Mouse (Mus musculus) G1E (cell line): Measurements from ENCODE around the gene Scaf1. TPM values are rescaled to one million over a fixed set of nuclear protein-coding genes. Genes with fewer than 3 reads are reported as not detected.
A peak's percentile ranks its signal among the peaks of the same experiment; 100 is the strongest.
"Not testable (repeated sequence)": the region's sequence is repeated elsewhere in the genome, so short reads cannot be mapped to it uniquely, and the experiment has no call there.

Source experiments
- ATAC-seq: 2 replicates; pipeline ENCODE4 v1.8.0; 2016; ENCODE audit warnings: mild to moderate bottlenecking; ENCODE audit not compliant: insufficient number of reproducible peaks, poor library complexity, low FRiP score, severe bottlenecking; ENCODE audit errors: extremely low read depth
- DNase-seq: peaks from one replicate; pipeline ENCODE4 v3.0.0; 2012; ENCODE audit warnings: low spot score
- H3K27me3 ChIP-seq: 2 replicates; pipeline ENCODE4 v1.6.1; 2012; ENCODE audit warnings: mild to moderate bottlenecking, low read length, inconsistent platforms; ENCODE audit not compliant: insufficient read depth
- H3K36me3 ChIP-seq: replicated peaks from 2 replicates; pipeline ENCODE3; 2012; ENCODE audit warnings: mild to moderate bottlenecking, inconsistent platforms
- H3K4me1 ChIP-seq: 2 replicates; pipeline ENCODE4 v1.6.1; 2012; ENCODE audit warnings: low read depth, low read length, inconsistent platforms, mixed read lengths; ENCODE audit not compliant: insufficient read depth
- H3K4me3 ChIP-seq: 2 replicates; pipeline ENCODE4 v1.5.1; 2012; ENCODE audit warnings: low read depth, mild to moderate bottlenecking, inconsistent platforms, low read length, moderate library complexity, mixed read lengths
- H3K9me3 ChIP-seq: replicated peaks from 2 replicates; pipeline ENCODE4 v1.6.1; 2012; ENCODE audit warnings: inconsistent platforms
- CTCF ChIP-seq: IDR thresholded peaks from 2 replicates; pipeline ENCODE4 v1.5.1; 2012; ENCODE audit warnings: low read depth, low read length, inconsistent platforms, mixed read lengths
- GATA1 ChIP-seq: IDR thresholded peaks from 2 replicates; pipeline ENCODE4 v1.6.1; 2012; ENCODE audit warnings: borderline replicate concordance, low read length, inconsistent platforms, mixed read lengths
- GATA2 ChIP-seq: IDR thresholded peaks from 2 replicates; pipeline ENCODE4 v1.6.1; 2012; ENCODE audit warnings: low read depth, low read length, inconsistent platforms, borderline replicate concordance
- POLR2AphosphoS5 ChIP-seq: IDR thresholded peaks from 2 replicates; pipeline ENCODE4 v1.6.1; 2012; ENCODE audit warnings: low read depth, low read length, inconsistent platforms; ENCODE audit not compliant: insufficient replicate concordance
- TAL1 ChIP-seq: conservative IDR thresholded peaks from 2 replicates; pipeline ENCODE4 v1.6.1; 2012; ENCODE audit warnings: low read depth, low read length, inconsistent platforms, mixed read lengths
- polyA plus RNA-seq: library from polyadenylated mRNA; stranded (reverse); fragments of >175 nt; gene quantifications from 2 replicates; pipeline ENCODE4 v1.2.3, GENCODE M21; 2012
- total RNA-seq, 2 experiments: library from RNA; stranded (forward) in 1 of 2; stranded (reverse) in 1 of 2; fragments of 200-1000 nt in 1 of 2; fragments of >200 nt in 1 of 2; fragmentation: Nextera tagmentation in 1 of 2; gene quantifications; 2 replicates each; pipeline ENCODE4 v1.2.3; 2014 to 2017

Gene Scaf1
- total and polyA plus RNA-seq, 3 experiments: 13.5 to 203 (median 111) TPM

GRCm38 (mm10) chr7:45025601-45026220 lies 9.5 kb upstream of the Scaf1 start:
- no peak for TF ChIP-seq GATA2
- peaks cover 59% of the 10 kb centered on the region for H3K36me3 ChIP-seq
- DNase-seq (no peak), ATAC-seq (no peak)
- no peaks in the 10 kb centered on the region for H3K9me3 ChIP-seq
- no peak overlapping the region for H3K4me3 ChIP-seq
- peaks cover 5% of the 10 kb centered on the region; the same call in 1 of the 2 replicates for H3K27me3 ChIP-seq
- peaks cover 15% of the 10 kb centered on the region; the same call in 1 of the 2 replicates for H3K4me1 ChIP-seq

DNA sequence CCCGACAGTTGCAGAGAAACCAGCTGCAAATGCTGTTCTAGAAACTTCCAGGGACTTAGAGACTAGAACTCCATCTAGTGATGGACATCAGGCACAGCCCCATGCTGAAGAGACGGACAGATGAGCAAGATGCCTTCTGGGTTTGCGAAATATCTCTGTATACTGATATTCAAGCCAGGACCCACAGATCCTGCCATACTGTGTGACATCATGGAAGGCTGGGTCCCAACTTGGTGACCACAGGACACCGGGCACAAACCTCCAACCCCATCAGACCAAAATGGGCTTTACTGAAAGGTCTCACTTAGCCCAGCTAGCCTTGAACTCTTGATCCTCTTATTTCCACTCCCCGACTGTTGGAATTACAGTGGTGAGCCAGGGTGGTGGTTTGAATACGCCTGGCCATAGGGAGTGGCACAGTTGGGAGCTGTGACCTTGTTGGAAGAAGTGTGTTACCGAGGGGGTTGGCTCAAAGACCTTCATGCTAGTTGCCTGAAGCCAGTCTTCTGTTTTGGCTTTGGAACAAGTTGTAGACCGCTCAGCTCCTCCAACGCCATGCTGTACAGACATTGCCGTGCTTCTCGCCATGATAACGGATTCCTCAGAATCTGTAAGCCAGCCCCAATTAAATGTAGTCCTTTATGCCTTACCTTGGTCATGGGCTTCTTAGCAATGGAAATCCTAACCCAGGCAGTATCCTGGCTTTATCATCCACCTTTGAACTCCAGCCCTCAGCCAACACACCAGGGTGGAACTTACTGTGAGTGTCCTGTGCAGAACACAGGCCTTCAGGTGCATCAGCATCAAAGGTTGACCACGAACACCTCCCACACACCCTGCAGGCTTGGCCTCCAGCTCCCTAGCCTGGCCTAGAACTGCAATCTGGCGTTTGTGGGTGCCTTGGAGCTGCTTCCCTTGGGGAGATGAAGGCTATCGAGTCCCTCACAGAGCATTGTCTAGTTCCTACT lies 8.4 kb upstream of the Scaf1 start:
- TF ChIP-seq GATA2 (no peak), POLR2AphosphoS5 (peak; percentile 74; the same call in 1 of the 2 replicates), GATA1 (no peak)
- ATAC-seq: no peak

DNA sequence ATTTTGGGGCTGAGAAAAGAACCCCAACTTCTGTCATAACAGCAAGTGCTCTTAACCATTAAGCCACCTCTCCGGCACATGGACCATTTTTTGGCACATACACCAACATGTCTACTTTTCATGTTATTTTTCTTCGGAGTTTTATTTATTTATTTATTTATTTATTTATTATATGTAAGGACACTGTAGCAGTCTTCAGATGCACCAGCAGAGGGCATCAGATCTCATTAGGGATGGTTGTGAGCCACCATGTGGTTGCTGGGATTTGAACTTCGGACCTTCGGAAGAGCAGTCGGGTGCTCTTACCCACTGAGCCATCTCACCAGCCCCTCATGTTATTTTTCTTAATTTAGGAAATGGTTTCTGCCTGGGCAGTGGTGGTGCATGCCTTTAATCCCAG lies 7.5 kb upstream of the Scaf1 start:
- Histone ChIP-seq H3K36me3 (peaks cover 39% of the 10 kb centered on the region), H3K27me3 (peaks cover 24% of the 10 kb centered on the region), H3K4me1 (peaks cover 27% of the 10 kb centered on the region)
- not testable (repeated sequence) for H3K9me3 ChIP-seq, DNase-seq, H3K4me3 ChIP-seq, ATAC-seq

More for the DNA sequence above, 8.4 kb upstream of the Scaf1 start:
- peaks cover 48% of the 10 kb centered on the region for H3K36me3 ChIP-seq
- H3K9me3 ChIP-seq: no peaks in the 10 kb centered on the region
- peaks cover 16% of the 10 kb centered on the region for H3K27me3 ChIP-seq
- DNase-seq: no peak
- peaks cover 19% of the 10 kb centered on the region; the same call in 1 of the 2 replicates for H3K4me1 ChIP-seq
- H3K4me3 ChIP-seq: no peak overlapping the region

GRCm38 (mm10) chr7:45020225-45020624 lies 4.1 kb upstream of the Scaf1 start:
- no peak for TF ChIP-seq TAL1
- no peak for TF ChIP-seq GATA2
- TF ChIP-seq CTCF: no peak
- no peak for TF ChIP-seq POLR2AphosphoS5
- TF ChIP-seq GATA1: no peak
- Histone ChIP-seq H3K9me3 (no peaks in the 10 kb centered on the region), H3K27me3 (peaks cover 24% of the 10 kb centered on the region), H3K4me1 (peaks cover 35% of the 10 kb centered on the region), H3K4me3 (no peak overlapping the region), H3K36me3 (peaks cover 8% of the 10 kb centered on the region)
- ATAC-seq (no peak), DNase-seq (no peak)

DNA sequence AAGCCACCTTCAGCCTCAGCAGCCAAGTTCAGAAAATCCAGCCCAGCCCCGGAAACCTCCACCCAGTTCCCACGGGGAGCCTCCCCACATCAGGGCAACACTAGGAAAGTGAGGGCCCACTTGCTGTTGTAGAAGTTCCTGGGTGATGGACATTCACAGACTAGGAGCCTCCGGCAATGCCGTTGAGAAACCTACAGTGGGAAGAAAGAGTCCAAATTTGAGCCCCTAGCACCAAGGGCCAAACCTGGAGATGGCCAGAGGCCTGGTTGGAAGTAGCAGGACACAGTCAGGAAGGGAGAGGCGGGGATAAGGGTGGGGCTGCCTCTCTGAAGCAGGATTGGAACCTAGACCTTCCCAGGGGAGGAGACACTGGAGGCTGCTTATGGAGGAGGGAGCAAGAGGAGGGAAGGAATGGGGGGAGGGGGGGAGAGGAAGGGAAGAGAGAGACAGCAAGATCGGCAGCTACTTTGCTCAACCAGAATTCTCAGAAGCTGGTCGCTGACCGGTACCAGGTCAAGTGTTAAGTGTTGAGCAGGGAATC lies 2.9 kb upstream of the Scaf1 start:
- ATAC-seq: no peak
- DNase-seq: no peak
- TF ChIP-seq CTCF: no peak
- no peak for TF ChIP-seq POLR2AphosphoS5
- no peak overlapping the region for H3K4me3 ChIP-seq
- peaks cover 24% of the 10 kb centered on the region for H3K27me3 ChIP-seq
- H3K4me1 ChIP-seq: peaks cover 40% of the 10 kb centered on the region
- peaks cover 8% of the 10 kb centered on the region for H3K36me3 ChIP-seq
- no peaks in the 10 kb centered on the region for H3K9me3 ChIP-seq

- DNase-seq (peak; percentile 91), ATAC-seq (peak; percentile 88)
- Histone ChIP-seq H3K4me3 (peak within 1 kb of the TSS; percentile 92), H3K36me3 (peaks cover 25% of the 10 kb centered on the region), H3K27me3 (peaks cover 24% of the 10 kb centered on the region), H3K9me3 (no peaks in the 10 kb centered on the region), H3K4me1 (peaks cover 56% of the 10 kb centered on the region)
- TF ChIP-seq TAL1 (no peak), GATA1 (no peak)
Observed at GRCm38 (mm10) chr7:45017242-45018061, 1.3 kb upstream of the Scaf1 start, which contains the start of gene Rras. Rras (plus strand) TSS chr7:45017961.
